Mouse (Mus musculus) skeletal muscle tissue, adult 2 months (tissue): ENCODE data around the gene Tomm34.

Experiments used
- DNase-seq: peaks from one replicate; pipeline ENCODE4 v3.0.0-alpha.2; 2012; ENCODE audit warnings: low read depth, low spot score

Gene Tomm34

GRCm38 (mm10) chr2:164070765-164071436 is at the start of gene Tomm34:
Gene Tomm34 (minus strand): TSS chr2:164071169.
- peak; percentile 95 for DNase-seq

GRCm38 (mm10) chr2:164119503-164119902 is 48.5 kb upstream of the Tomm34 start:
- no peak for DNase-seq

GRCm38 (mm10) chr2:164115531-164115930 is 44.6 kb upstream of the Tomm34 start:
- DNase-seq, result no peak

GRCm38 (mm10) chr2:164114051-164114450 is 43.1 kb upstream of the Tomm34 start:
- DNase-seq, result no peak

- no peak for DNase-seq
These were observed 40.6 kb upstream of the Tomm34 start for GRCm38 (mm10) chr2:164111546-164111945.

GRCm38 (mm10) chr2:164108501-164108900 is 37.5 kb upstream of the Tomm34 start:
- DNase-seq, result peak; percentile 24

- DNase-seq, result no peak
These were observed 36.3 kb upstream of the Tomm34 start for GRCm38 (mm10) chr2:164107125-164107874.

GRCm38 (mm10) chr2:164106287-164107035 is 35.5 kb upstream of the Tomm34 start:
- DNase-seq, result no peak

- no peak for DNase-seq
These were observed 32.5 kb upstream of the Tomm34 start for GRCm38 (mm10) chr2:164103501-164103900.

GRCm38 (mm10) chr2:164102366-164102765 is 31.4 kb upstream of the Tomm34 start:
- DNase-seq, result no peak

GRCm38 (mm10) chr2:164101936-164102335 is 31.0 kb upstream of the Tomm34 start:
- no peak for DNase-seq

GRCm38 (mm10) chr2:164098603-164099250 is 27.8 kb upstream of the Tomm34 start:
- no peak for DNase-seq

GRCm38 (mm10) chr2:164094152-164094551 is 23.2 kb upstream of the Tomm34 start:
- DNase-seq, result no peak

- no peak for DNase-seq
These were observed 18.5 kb upstream of the Tomm34 start for GRCm38 (mm10) chr2:164089508-164089907.

GRCm38 (mm10) chr2:164087416-164088017 is 16.5 kb upstream of the Tomm34 start:
- no peak for DNase-seq

GRCm38 (mm10) chr2:164084342-164084700 is 13.4 kb upstream of the Tomm34 start:
- DNase-seq, result no peak

GRCm38 (mm10) chr2:164083609-164084341 is 12.8 kb upstream of the Tomm34 start:
- DNase-seq, result peak; percentile 68

GRCm38 (mm10) chr2:164082175-164082574 is 11.2 kb upstream of the Tomm34 start:
- peak; percentile 80 for DNase-seq

GRCm38 (mm10) chr2:164081577-164081976 is 10.6 kb upstream of the Tomm34 start:
- DNase-seq, result no peak

- DNase-seq, result no peak
These were observed 8.5 kb upstream of the Tomm34 start for GRCm38 (mm10) chr2:164079488-164079887.

GRCm38 (mm10) chr2:164077875-164078274 is 6.9 kb upstream of the Tomm34 start:
- no peak for DNase-seq
